Mouse (Mus musculus): ENCODE measurements around the gene Ccdc127. TPM values are rescaled to one million over a fixed set of nuclear protein-coding genes. Genes with fewer than 3 reads are reported as not detected.

Ccdc127 gene
- polyA plus RNA-seq, 1 experiment from 2014 or later, result 52.0 TPM

DNA sequence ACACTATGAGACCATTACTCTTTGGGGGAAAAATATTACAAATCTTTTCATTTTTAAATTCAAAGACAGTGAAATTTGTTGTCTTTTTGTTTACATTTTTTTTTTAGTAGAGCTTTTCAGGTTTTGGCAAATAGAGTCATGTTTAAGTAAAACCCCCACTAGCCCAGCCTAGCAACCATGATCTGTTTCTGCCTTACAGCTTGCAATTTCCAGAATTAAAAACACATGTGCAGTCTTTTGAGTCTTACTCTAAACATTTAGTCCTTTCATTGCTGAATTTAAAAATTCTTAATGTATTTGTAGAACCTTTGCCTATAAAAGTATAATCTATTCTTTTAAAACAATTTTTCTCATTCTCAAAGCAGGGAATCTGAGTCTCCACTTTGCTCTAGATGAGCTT, 20.8 kb upstream of the Ccdc127 start:
- H3K27ac ChIP-seq (replicated peaks), result no peak overlapping the region
- H3K27me3 ChIP-seq (replicated peaks), result no peaks in the 10 kb centered on the region
- no peak overlapping the region for H3K4me2 ChIP-seq
- no peaks in the 10 kb centered on the region for H3K4me1 ChIP-seq
- H3K4me3 ChIP-seq (replicated peaks), result no peak overlapping the region
- no peak for ATAC-seq (ENCODE audit: low FRiP score)
- H3K9ac ChIP-seq (replicated peaks), result no peak overlapping the region
- H3K9me3 ChIP-seq (replicated peaks), result no peaks in the 10 kb centered on the region
- H3K36me3 ChIP-seq, result peaks cover 69% of the 10 kb centered on the region

DNA sequence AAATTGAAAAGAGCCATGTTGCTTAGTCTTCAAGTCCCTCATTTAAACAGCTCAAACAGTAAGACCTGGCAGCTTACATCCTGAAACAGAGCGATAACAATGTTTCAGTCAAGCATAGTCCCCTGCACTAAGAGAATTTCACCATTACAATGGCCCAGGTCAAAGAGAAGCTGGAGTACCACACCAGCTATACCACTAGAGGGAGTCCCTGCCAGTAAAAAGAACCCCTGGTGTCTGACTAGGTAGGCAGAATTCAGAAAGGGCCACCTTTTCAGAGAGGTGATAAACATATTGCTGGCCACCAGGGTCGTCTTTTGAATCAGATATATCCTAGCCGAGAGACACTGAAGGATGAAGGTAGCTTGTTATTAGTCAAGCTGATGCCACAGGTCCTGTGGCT, 9.1 kb upstream of the Ccdc127 start:
- peak; percentile 57; the same call in 1 of the 2 replicates for ATAC-seq (ENCODE audit: low FRiP score)
- H3K27ac ChIP-seq (replicated peaks), result no peak overlapping the region
- H3K36me3 ChIP-seq, result peaks cover 65% of the 10 kb centered on the region
- no peak overlapping the region for H3K4me3 ChIP-seq (replicated peaks)
- H3K4me1 ChIP-seq, result no peaks in the 10 kb centered on the region
- H3K9me3 ChIP-seq (replicated peaks), result no peaks in the 10 kb centered on the region
- no peaks in the 10 kb centered on the region for H3K27me3 ChIP-seq (replicated peaks)
- 62% methylated on average over 3 of the region's 3 CpGs for WGBS
- H3K4me2 ChIP-seq, result no peak overlapping the region
- H3K9ac ChIP-seq (replicated peaks), result no peak overlapping the region

GRCm38 (mm10) chr13:74350435-74350906, 362 bp downstream of the Ccdc127 start:
- Histone ChIP-seq H3K36me3 (peaks cover 17% of the 10 kb centered on the region; the same call in 1 of the 2 replicates), H3K4me2 (peak overlapping the region; percentile 66), H3K9me3 (replicated peaks) (no peaks in the 10 kb centered on the region), H3K27me3 (replicated peaks) (no peaks in the 10 kb centered on the region), H3K4me3 (replicated peaks) (peak overlapping the region; percentile 91), H3K9ac (replicated peaks) (peak overlapping the region; percentile 82), H3K4me1 (peaks cover 19% of the 10 kb centered on the region), H3K27ac (replicated peaks) (peak overlapping the region; percentile 86)
- peak; percentile 74 for ATAC-seq (ENCODE audit: low FRiP score)
- WGBS, result 2% methylated on average over 15 of the region's 15 CpGs

DNA sequence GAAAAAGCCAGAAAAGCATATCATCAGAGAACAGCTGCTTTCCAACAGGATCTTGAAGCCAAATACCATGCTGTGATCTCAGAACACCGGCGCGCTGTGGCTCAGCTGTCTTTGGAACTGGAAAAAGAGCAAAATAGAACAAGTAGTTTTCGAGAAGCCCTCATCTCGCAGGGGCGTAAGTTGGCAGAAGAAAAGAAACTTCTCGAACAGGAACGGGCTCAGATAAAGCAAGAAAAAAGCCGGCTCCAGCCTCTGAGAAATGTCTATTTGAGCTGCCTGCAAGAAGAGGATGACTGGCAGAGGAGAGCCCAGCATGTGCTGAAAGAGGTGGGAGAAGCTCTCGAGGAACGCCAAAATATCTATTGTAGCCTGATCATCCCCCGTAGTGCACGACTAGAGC, 6.4 kb downstream of the Ccdc127 start:
- Histone ChIP-seq H3K27me3 (replicated peaks) (no peaks in the 10 kb centered on the region), H3K27ac (replicated peaks) (no peak overlapping the region), H3K4me2 (no peak overlapping the region), H3K9ac (replicated peaks) (no peak overlapping the region), H3K4me1 (no peaks in the 10 kb centered on the region), H3K9me3 (replicated peaks) (no peaks in the 10 kb centered on the region), H3K4me3 (replicated peaks) (no peak overlapping the region), H3K36me3 (peaks cover 68% of the 10 kb centered on the region)
- ATAC-seq (ENCODE audit: low FRiP score), result no peak
- WGBS, result 96% methylated on average over 13 of the region's 13 CpGs

- no peak for ATAC-seq (ENCODE audit: low FRiP score)
- H3K9me3 ChIP-seq (replicated peaks), result no peaks in the 10 kb centered on the region
- no peaks in the 10 kb centered on the region for H3K27me3 ChIP-seq (replicated peaks)
- H3K9ac ChIP-seq (replicated peaks), result no peak overlapping the region
- no peak overlapping the region for H3K4me2 ChIP-seq
- WGBS, result 74% methylated on average over 2 of the region's 2 CpGs
- H3K4me3 ChIP-seq (replicated peaks), result no peak overlapping the region
- H3K36me3 ChIP-seq, result peaks cover 41% of the 10 kb centered on the region
- no peaks in the 10 kb centered on the region for H3K4me1 ChIP-seq
- H3K27ac ChIP-seq (replicated peaks), result no peak overlapping the region
Measured at GRCm38 (mm10) chr13:74362218-74362617, 12.1 kb downstream of the Ccdc127 start.

GRCm38 (mm10) chr13:74363176-74363858, 13.2 kb downstream of the Ccdc127 start:
- Histone ChIP-seq H3K36me3 (peaks cover 32% of the 10 kb centered on the region), H3K9me3 (replicated peaks) (no peaks in the 10 kb centered on the region), H3K27ac (replicated peaks) (no peak overlapping the region), H3K4me3 (replicated peaks) (no peak overlapping the region), H3K4me2 (no peak overlapping the region), H3K4me1 (no peaks in the 10 kb centered on the region), H3K9ac (replicated peaks) (no peak overlapping the region), H3K27me3 (replicated peaks) (no peaks in the 10 kb centered on the region)
- peak; percentile 26; the same call in 1 of the 2 replicates for ATAC-seq (ENCODE audit: low FRiP score)
- WGBS, result 93% methylated on average over 13 of the region's 13 CpGs

- 74% methylated on average over 8 of the region's 8 CpGs for WGBS
- no peak within 1 kb of the TSS for H3K4me2 ChIP-seq
- H3K36me3 ChIP-seq, result peaks cover 27% of the 10 kb centered on the region
- no peak within 1 kb of the TSS for H3K27ac ChIP-seq (replicated peaks)
- no peak within 1 kb of the TSS for H3K4me3 ChIP-seq (replicated peaks)
- H3K27me3 ChIP-seq (replicated peaks), result no peaks in the 10 kb centered on the region
- no peak within 1 kb of the TSS for H3K9ac ChIP-seq (replicated peaks)
- no peaks in the 10 kb centered on the region for H3K4me1 ChIP-seq
- no peak for ATAC-seq (ENCODE audit: low FRiP score)
- no peaks in the 10 kb centered on the region for H3K9me3 ChIP-seq (replicated peaks)
Measured at GRCm38 (mm10) chr13:74363859-74364235, 13.7 kb downstream of the Ccdc127 start, which contains the start of gene Lrrc14b. Gene Lrrc14b (minus strand): TSS chr13:74364005.

GRCm38 (mm10) chr13:74381533-74382276, 31.6 kb downstream of the Ccdc127 start:
- H3K4me3 ChIP-seq (replicated peaks), result no peak overlapping the region
- no peaks in the 10 kb centered on the region for H3K9me3 ChIP-seq (replicated peaks)
- H3K4me1 ChIP-seq, result peaks cover 16% of the 10 kb centered on the region
- 47% methylated on average over 10 of the region's 10 CpGs for WGBS
- ATAC-seq (ENCODE audit: low FRiP score), result peak; percentile 83
- H3K27me3 ChIP-seq (replicated peaks), result no peaks in the 10 kb centered on the region
- H3K4me2 ChIP-seq, result peak overlapping the region; percentile 29
- no peak overlapping the region; the same call in 1 of the 2 replicates for H3K9ac ChIP-seq (replicated peaks)
- no peaks in the 10 kb centered on the region for H3K36me3 ChIP-seq
- peak overlapping the region; percentile 63 for H3K27ac ChIP-seq (replicated peaks)

DNA sequence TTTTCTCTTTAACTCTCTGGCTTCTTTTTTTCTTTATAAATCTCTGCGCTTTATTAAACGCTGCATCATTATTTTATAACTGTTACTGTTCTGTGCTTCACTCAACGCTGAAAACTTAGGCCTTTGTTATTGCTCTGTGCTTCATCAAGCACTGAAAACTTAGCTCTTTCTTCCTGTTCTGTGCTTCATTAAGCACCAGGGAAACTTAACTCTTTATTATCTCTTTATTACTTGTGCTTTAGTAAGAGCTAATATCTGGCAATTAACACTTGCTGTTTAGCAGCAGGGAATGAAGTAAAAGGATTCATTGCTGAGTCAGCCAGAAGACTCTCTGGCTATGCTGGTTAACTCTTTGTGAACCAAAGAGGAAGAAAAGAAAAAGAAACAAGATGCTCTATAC, 32.2 kb downstream of the Ccdc127 start:
- H3K9ac ChIP-seq (replicated peaks), result no peak overlapping the region; the same call in 1 of the 2 replicates
- no peaks in the 10 kb centered on the region for H3K36me3 ChIP-seq
- peak overlapping the region; percentile 63; the same call in 1 of the 2 replicates for H3K27ac ChIP-seq (replicated peaks)
- WGBS, result 17% methylated on average over 3 of the region's 3 CpGs
- no peaks in the 10 kb centered on the region for H3K27me3 ChIP-seq (replicated peaks)
- H3K4me3 ChIP-seq (replicated peaks), result no peak overlapping the region
- peaks cover 16% of the 10 kb centered on the region for H3K4me1 ChIP-seq
- no peaks in the 10 kb centered on the region for H3K9me3 ChIP-seq (replicated peaks)
- peak; percentile 73 for ATAC-seq (ENCODE audit: low FRiP score)
- peak overlapping the region; percentile 29 for H3K4me2 ChIP-seq

- WGBS, result 72% methylated on average over 6 of the region's 6 CpGs
- H3K9ac ChIP-seq (replicated peaks), result 0 out of 2 replicates have a peak overlapping the region, but pooled peaks have one; percentile 63
- ATAC-seq (ENCODE audit: low FRiP score), result peak; percentile 8; the same call in 1 of the 2 replicates
- H3K9me3 ChIP-seq (replicated peaks), result no peaks in the 10 kb centered on the region
- H3K4me1 ChIP-seq, result peaks cover 8% of the 10 kb centered on the region; the same call in 1 of the 2 replicates
- no peaks in the 10 kb centered on the region for H3K27me3 ChIP-seq (replicated peaks)
- H3K27ac ChIP-seq (replicated peaks), result no peak overlapping the region
- peak overlapping the region; percentile 76 for H3K4me3 ChIP-seq (replicated peaks)
- H3K36me3 ChIP-seq, result no peaks in the 10 kb centered on the region
- H3K4me2 ChIP-seq, result peak overlapping the region; percentile 60
Measured at GRCm38 (mm10) chr13:74389730-74390129, 39.6 kb downstream of the Ccdc127 start.

DNA sequence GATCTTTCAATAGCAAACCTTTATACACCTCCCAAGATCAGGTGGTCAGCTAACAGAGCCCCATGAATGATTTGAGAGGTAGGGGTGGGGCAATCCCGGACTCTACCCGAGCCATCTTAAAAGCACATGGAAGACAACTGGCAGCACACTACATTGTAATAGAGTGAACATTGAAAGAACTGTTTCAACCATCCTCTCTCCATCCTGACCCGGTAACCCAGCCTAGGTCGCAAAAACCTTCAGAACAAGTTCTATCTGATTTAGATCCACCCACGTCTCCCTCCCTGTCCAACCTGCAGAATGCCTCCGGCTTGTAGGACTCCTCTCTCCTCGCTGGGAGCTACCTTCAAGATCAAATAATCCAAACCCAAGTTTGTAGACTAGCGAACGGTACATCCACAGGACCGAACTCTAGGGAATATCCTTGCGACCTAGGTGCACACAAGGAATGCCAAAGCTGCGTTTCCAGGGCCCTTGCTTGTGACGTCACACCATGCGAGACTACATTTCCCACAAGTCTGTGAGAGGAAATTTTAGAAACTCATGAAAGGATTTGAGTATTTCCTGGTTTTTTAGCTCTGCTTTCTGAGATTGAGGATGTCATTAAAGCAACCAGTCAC, 40.4 kb downstream of the Ccdc127 start, which contains the start of gene Zfp72:
Zfp72 (minus strand) TSS at position 466 of the 620 bp plus-strand sequence.
- H3K4me1 ChIP-seq, result peaks cover 8% of the 10 kb centered on the region; the same call in 1 of the 2 replicates
- H3K9ac ChIP-seq (replicated peaks), result peak within 1 kb of the TSS; percentile 63
- peak; percentile 95 for ATAC-seq (ENCODE audit: low FRiP score)
- H3K36me3 ChIP-seq, result no peaks in the 10 kb centered on the region
- H3K9me3 ChIP-seq (replicated peaks), result no peaks in the 10 kb centered on the region
- no peaks in the 10 kb centered on the region for H3K27me3 ChIP-seq (replicated peaks)
- H3K27ac ChIP-seq (replicated peaks), result peak within 1 kb of the TSS; percentile 56; the same call in 1 of the 2 replicates
- peak within 1 kb of the TSS; percentile 60 for H3K4me2 ChIP-seq
- 2% methylated on average over 14 of the region's 14 CpGs for WGBS
- peak within 1 kb of the TSS; percentile 76 for H3K4me3 ChIP-seq (replicated peaks)
